Mouse (Mus musculus): ENCODE data around the gene 2610528J11Rik. TPM values are rescaled to one million over a fixed set of nuclear protein-coding genes. Genes with fewer than 3 reads are reported as not detected.

The 2610528J11Rik gene
- total RNA-seq, 2 experiments from 2014 or later: not detected

Other genes with a start within 250 kb of the 2610528J11Rik start
- not detected in 2 replicates for gene Ptprf, start 235.6 kb upstream of the 2610528J11Rik start, total RNA-seq (2014; fragmentation: Nextera tagmentation)
- gene Ptprf, start 235.6 kb upstream of the 2610528J11Rik start, total RNA-seq (2017): 0.04 TPM in 1 of 2 replicates, not detected in the other
- 26.4 and 29.1 TPM in 2 replicates for gene Szt2, start 117.7 kb upstream of the 2610528J11Rik start, total RNA-seq (2014; fragmentation: Nextera tagmentation)
- 4.3 and 17.6 TPM in 2 replicates for gene Szt2, start 117.7 kb upstream of the 2610528J11Rik start, total RNA-seq (2017)
- 91.0 and 111 TPM in 2 replicates for gene Med8, start 117.7 kb upstream of the 2610528J11Rik start, total RNA-seq (2014; fragmentation: Nextera tagmentation)
- 70.2 and 96.7 TPM in 2 replicates for gene Med8, start 117.7 kb upstream of the 2610528J11Rik start, total RNA-seq (2017)
- 118 and 128 TPM in 2 replicates for gene Elovl1, start 98.9 kb upstream of the 2610528J11Rik start, total RNA-seq (2014; fragmentation: Nextera tagmentation)
- 62.4 and 72.5 TPM in 2 replicates for gene Elovl1, start 98.9 kb upstream of the 2610528J11Rik start, total RNA-seq (2017)
- 88.4 and 106 TPM in 2 replicates for gene Cdc20, start 89.6 kb upstream of the 2610528J11Rik start, total RNA-seq (2014; fragmentation: Nextera tagmentation)
- 63.2 and 101 TPM in 2 replicates for gene Cdc20, start 89.6 kb upstream of the 2610528J11Rik start, total RNA-seq (2017)
- 2.3 and 5.7 TPM in 2 replicates for gene Mpl, start 69.5 kb upstream of the 2610528J11Rik start, total RNA-seq (2014; fragmentation: Nextera tagmentation)
- gene Mpl, start 69.5 kb upstream of the 2610528J11Rik start, total RNA-seq (2017): 0.47 and 1.7 TPM in 2 replicates
- 0.99 TPM in 1 of 2 replicates, not detected in the other for gene Tie1, start 36.9 kb upstream of the 2610528J11Rik start, total RNA-seq (2014; fragmentation: Nextera tagmentation)
- gene Tie1, start 36.9 kb upstream of the 2610528J11Rik start, total RNA-seq (2017): 1.3 and 2.5 TPM in 2 replicates
- not detected in 2 replicates for gene Tmem125, start 17.0 kb downstream of the 2610528J11Rik start, total RNA-seq (2014; fragmentation: Nextera tagmentation)
- not detected in 2 replicates for gene Tmem125, start 17.0 kb downstream of the 2610528J11Rik start, total RNA-seq (2017)
- not detected in 2 replicates for gene Cfap57, start 93.8 kb downstream of the 2610528J11Rik start, total RNA-seq (2014; fragmentation: Nextera tagmentation)
- gene Cfap57, start 93.8 kb downstream of the 2610528J11Rik start, total RNA-seq (2017): not detected in 2 replicates
- gene Ebna1bp2, start 93.8 kb downstream of the 2610528J11Rik start, total RNA-seq (2014; fragmentation: Nextera tagmentation): 99.6 and 135 TPM in 2 replicates
- 166 and 198 TPM in 2 replicates for gene Ebna1bp2, start 93.8 kb downstream of the 2610528J11Rik start, total RNA-seq (2017)
- not detected in 2 replicates for gene Olfr62, start 132.0 kb downstream of the 2610528J11Rik start, total RNA-seq (2014; fragmentation: Nextera tagmentation)
- not detected in 2 replicates for gene Olfr62, start 132.0 kb downstream of the 2610528J11Rik start, total RNA-seq (2017)
- gene Olfr1342, start 165.8 kb downstream of the 2610528J11Rik start, total RNA-seq (2014; fragmentation: Nextera tagmentation): not detected in 2 replicates
- gene Olfr1342, start 165.8 kb downstream of the 2610528J11Rik start, total RNA-seq (2017): not detected in 2 replicates
- not detected in 2 replicates for gene Olfr1341, start 176.5 kb downstream of the 2610528J11Rik start, total RNA-seq (2014; fragmentation: Nextera tagmentation)
- gene Olfr1341, start 176.5 kb downstream of the 2610528J11Rik start, total RNA-seq (2017): not detected in 2 replicates
- gene Olfr1340, start 193.1 kb downstream of the 2610528J11Rik start, total RNA-seq (2014; fragmentation: Nextera tagmentation): not detected in 2 replicates
- gene Olfr1340, start 193.1 kb downstream of the 2610528J11Rik start, total RNA-seq (2017): not detected in 2 replicates
- not detected in 2 replicates for gene Olfr1339, start 205.2 kb downstream of the 2610528J11Rik start, total RNA-seq (2014; fragmentation: Nextera tagmentation)
- not detected in 2 replicates for gene Olfr1339, start 205.2 kb downstream of the 2610528J11Rik start, total RNA-seq (2017)
- not detected in 2 replicates for gene Olfr1338, start 231.7 kb downstream of the 2610528J11Rik start, total RNA-seq (2014; fragmentation: Nextera tagmentation)
- not detected in 2 replicates for gene Olfr1338, start 231.7 kb downstream of the 2610528J11Rik start, total RNA-seq (2017)

Data from megakaryocyte-erythroid progenitor cell, adult 5-6 weeks (primary cell).